Mouse (Mus musculus) forebrain, embryonic 14.5 days (tissue): ENCODE data around the gene Olfr1162. TPM values are rescaled to one million over a fixed set of nuclear protein-coding genes. Genes with fewer than 3 reads are reported as not detected.

Experiments used
- polyA plus RNA-seq: library from polyadenylated mRNA; unstranded; fragments of >200 nt; fragmentation: Nextera tagmentation; extraction: Ambion mirVana; gene quantifications from 2 replicates; pipeline ENCODE4 v1.2.1, GENCODE M21; 2014

Gene Olfr1162
- polyA plus RNA-seq, 1 experiment from 2014 or later, result not detected

Other genes with a start within 250 kb of the Olfr1162 start
- gene Olfr1145, start 241.3 kb downstream of the Olfr1162 start, polyA plus RNA-seq, result not detected in 2 replicates
- gene Olfr1148, start 220.6 kb downstream of the Olfr1162 start, polyA plus RNA-seq, result not detected in 2 replicates
- gene Olfr1150-ps1, start 207.1 kb downstream of the Olfr1162 start, polyA plus RNA-seq, result not detected in 2 replicates
- not detected in 2 replicates for gene Olfr1151, start 195.3 kb downstream of the Olfr1162 start, polyA plus RNA-seq
- gene Olfr1152, start 184.6 kb downstream of the Olfr1162 start, polyA plus RNA-seq, result not detected in 2 replicates
- not detected in 2 replicates for gene Olfr1153, start 156.2 kb downstream of the Olfr1162 start, polyA plus RNA-seq
- gene Olfr1154, start 146.0 kb downstream of the Olfr1162 start, polyA plus RNA-seq, result not detected in 2 replicates
- gene Olfr1155, start 106.0 kb downstream of the Olfr1162 start, polyA plus RNA-seq, result not detected in 2 replicates
- gene Olfr1156, start 98.0 kb downstream of the Olfr1162 start, polyA plus RNA-seq, result not detected in 2 replicates
- gene Olfr1157, start 82.8 kb downstream of the Olfr1162 start, polyA plus RNA-seq, result not detected in 2 replicates
- not detected in 2 replicates for gene Olfr74, start 76.5 kb downstream of the Olfr1162 start, polyA plus RNA-seq
- not detected in 2 replicates for gene Olfr1158, start 61.0 kb downstream of the Olfr1162 start, polyA plus RNA-seq
- gene Olfr1160, start 42.9 kb downstream of the Olfr1162 start, polyA plus RNA-seq, result not detected in 2 replicates
- not detected in 2 replicates for gene Olfr1161, start 28.4 kb downstream of the Olfr1162 start, polyA plus RNA-seq
- not detected in 2 replicates for gene Olfr73, start 13.4 kb downstream of the Olfr1162 start, polyA plus RNA-seq
- not detected in 2 replicates for gene Olfr1163, start 20.7 kb upstream of the Olfr1162 start, polyA plus RNA-seq
- gene Olfr1164, start 42.8 kb upstream of the Olfr1162 start, polyA plus RNA-seq, result not detected in 2 replicates
- gene Olfr1166, start 77.1 kb upstream of the Olfr1162 start, polyA plus RNA-seq, result not detected in 2 replicates
- not detected in 2 replicates for gene Olfr1167, start 104.1 kb upstream of the Olfr1162 start, polyA plus RNA-seq
- gene Olfr1168, start 130.8 kb upstream of the Olfr1162 start, polyA plus RNA-seq, result not detected in 2 replicates
- not detected in 2 replicates for gene Olfr1170, start 177.2 kb upstream of the Olfr1162 start, polyA plus RNA-seq
- not detected in 2 replicates for gene Olfr1173, start 228.7 kb upstream of the Olfr1162 start, polyA plus RNA-seq